Mouse (Mus musculus) C2C12 (cell line): ENCODE data around the gene B3gntl1. TPM values are rescaled to one million over a fixed set of nuclear protein-coding genes. Genes with fewer than 3 reads are reported as not detected.

Experiments
- H3K27me3 ChIP-seq: one replicate; pipeline ENCODE4 v1.6.1; 2011; ENCODE audit not compliant: control insufficient read depth, insufficient read depth, insufficient read length
- H3K36me3 ChIP-seq: one replicate; pipeline ENCODE4 v1.6.1; 2011; ENCODE audit not compliant: control insufficient read depth, insufficient read depth
- H3K4me3 ChIP-seq: one replicate; pipeline ENCODE4 v1.5.1; 2011; ENCODE audit warnings: mild to moderate bottlenecking, control low read depth; ENCODE audit not compliant: poor library complexity, insufficient read depth, severe bottlenecking
- H3K79me2 ChIP-seq: one replicate; pipeline ENCODE4 v1.6.1; 2011; ENCODE audit not compliant: control insufficient read depth, insufficient read depth
- H3K79me3 ChIP-seq: one replicate; pipeline ENCODE4 v1.6.1; 2011; ENCODE audit warnings: low read depth, control low read depth
- H3ac ChIP-seq: one replicate; pipeline ENCODE3; 2011; ENCODE audit warnings: low read depth; ENCODE audit not compliant: control insufficient read depth, insufficient read length
- CEBPB ChIP-seq: IDR thresholded peaks from one replicate; pipeline ENCODE4 v1.6.1; 2011; ENCODE audit warnings: low read depth, mild to moderate bottlenecking, control low read depth, moderate library complexity
- CTCF ChIP-seq: IDR thresholded peaks from one replicate; pipeline ENCODE4 v1.5.1; 2011; ENCODE audit not compliant: control insufficient read depth, insufficient read depth, insufficient read length
- FOSL1 ChIP-seq: IDR thresholded peaks from one replicate; pipeline ENCODE4 v1.8.0; 2011; ENCODE audit warnings: mild to moderate bottlenecking, low read length; ENCODE audit not compliant: poor library complexity, insufficient read depth, severe bottlenecking
- MAX ChIP-seq: IDR thresholded peaks from one replicate; pipeline ENCODE4 v1.6.1; 2011; ENCODE audit warnings: mild to moderate bottlenecking, control low read depth
- MYOD1 ChIP-seq: IDR thresholded peaks from one replicate; pipeline ENCODE4 v1.6.1; 2011; ENCODE audit warnings: low read depth; ENCODE audit not compliant: control insufficient read depth, insufficient read length
- MYOG ChIP-seq: IDR thresholded peaks from one replicate; pipeline ENCODE4 v1.6.1; 2011; ENCODE audit not compliant: control insufficient read depth, insufficient read length; ENCODE audit errors: extremely low read depth
- USF1 ChIP-seq: IDR thresholded peaks from one replicate; pipeline ENCODE4 v1.6.1; 2011; ENCODE audit warnings: low read depth, mild to moderate bottlenecking, control low read depth, moderate library complexity
- polyA plus RNA-seq: library from polyadenylated mRNA; unstranded; fragments of >200 nt; fragmentation: generic; extraction: Trizol; gene quantifications from one replicate; pipeline ENCODE4 v1.2.1, GENCODE M21; 2012; ENCODE audit warnings: missing spikeins

The B3gntl1 gene
- polyA plus RNA-seq, 1 experiment: 2.7 TPM

DNA sequence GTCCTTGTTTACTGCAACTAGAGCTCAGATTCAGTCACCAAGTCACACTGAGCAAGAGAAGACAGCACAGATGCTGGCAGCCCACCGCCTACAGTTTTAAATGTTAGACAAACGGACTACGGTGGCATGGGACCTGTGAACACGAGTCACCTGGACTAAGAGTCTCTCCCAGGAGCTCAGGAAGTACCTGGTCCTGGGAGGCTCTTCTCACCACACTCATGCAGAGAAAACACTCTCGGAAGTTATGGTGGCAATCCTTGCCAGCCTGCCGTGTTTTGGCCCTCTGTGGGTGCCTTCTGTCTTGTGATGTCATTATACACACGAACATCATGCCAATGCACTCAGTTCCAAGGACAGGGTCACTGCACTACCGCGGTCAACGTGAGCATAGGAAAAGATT, 36.3 kb downstream of the B3gntl1 start:
- no peaks in the 10 kb centered on the region for H3K79me3 ChIP-seq
- no peaks in the 10 kb centered on the region for H3K79me2 ChIP-seq
- no peaks in the 10 kb centered on the region for H3K27me3 ChIP-seq
- peaks cover 19% of the 10 kb centered on the region for H3K36me3 ChIP-seq
- no peak overlapping the region for H3ac ChIP-seq
- H3K4me3 ChIP-seq: no peak overlapping the region
- TF ChIP-seq USF1: no peak
- no peak for TF ChIP-seq MYOD1
- no peak for TF ChIP-seq MAX
- no peak for TF ChIP-seq FOSL1
- no peak for TF ChIP-seq CTCF
- no peak for TF ChIP-seq MYOG
- no peak for TF ChIP-seq CEBPB

DNA sequence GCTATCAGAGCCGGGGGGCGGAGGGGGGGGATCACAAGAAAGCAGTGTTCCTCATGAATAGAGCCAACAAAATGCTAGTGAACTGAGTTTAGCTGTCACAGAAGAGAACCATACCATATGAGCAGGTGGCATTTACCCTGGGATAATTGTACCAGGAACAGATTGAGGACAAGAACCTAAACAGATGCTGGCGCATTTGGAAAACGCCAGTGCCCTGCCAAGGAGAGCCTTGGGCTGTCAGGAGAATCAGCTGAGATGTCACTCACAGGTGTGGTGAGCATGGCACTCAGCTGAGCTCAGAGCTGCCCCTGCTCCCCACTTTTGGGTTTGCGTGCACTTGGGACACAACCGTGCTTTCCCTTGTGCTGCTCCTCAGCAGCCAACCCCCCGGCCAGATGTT, 41.5 kb downstream of the B3gntl1 start:
- no peaks in the 10 kb centered on the region for H3K27me3 ChIP-seq
- H3ac ChIP-seq: no peak overlapping the region
- no peaks in the 10 kb centered on the region for H3K79me3 ChIP-seq
- peaks cover 17% of the 10 kb centered on the region for H3K36me3 ChIP-seq
- TF ChIP-seq CEBPB: no peak
- no peak for TF ChIP-seq MAX
- no peak for TF ChIP-seq MYOD1
- TF ChIP-seq MYOG: no peak
- TF ChIP-seq FOSL1: no peak
- TF ChIP-seq CTCF: no peak
- no peak for TF ChIP-seq USF1
- no peaks in the 10 kb centered on the region for H3K79me2 ChIP-seq
- H3K4me3 ChIP-seq: no peak overlapping the region

DNA sequence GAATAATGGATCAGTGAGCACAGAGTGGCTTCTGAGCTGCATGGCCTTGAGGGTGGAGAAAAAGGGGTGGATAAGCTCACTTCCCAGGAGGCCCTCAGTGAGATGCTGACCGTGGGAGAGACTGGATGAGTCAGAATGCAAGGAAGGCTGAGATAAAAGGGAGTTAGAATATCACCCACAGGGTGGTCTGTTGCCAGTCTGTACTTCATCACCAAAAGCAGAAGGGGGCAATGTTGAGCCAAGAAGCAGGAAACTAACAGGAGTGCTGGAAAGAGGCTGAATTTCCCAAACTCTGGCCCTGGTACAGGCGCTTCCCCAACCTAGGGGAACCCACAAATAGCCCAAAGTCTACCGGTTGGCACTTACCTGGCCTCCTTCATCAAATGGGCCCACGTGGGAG, 42.5 kb downstream of the B3gntl1 start:
- no peaks in the 10 kb centered on the region for H3K27me3 ChIP-seq
- no peak overlapping the region for H3K4me3 ChIP-seq
- no peaks in the 10 kb centered on the region for H3K79me3 ChIP-seq
- H3ac ChIP-seq: no peak overlapping the region
- no peaks in the 10 kb centered on the region for H3K79me2 ChIP-seq
- no peak for TF ChIP-seq MYOG
- peaks cover 17% of the 10 kb centered on the region for H3K36me3 ChIP-seq

DNA sequence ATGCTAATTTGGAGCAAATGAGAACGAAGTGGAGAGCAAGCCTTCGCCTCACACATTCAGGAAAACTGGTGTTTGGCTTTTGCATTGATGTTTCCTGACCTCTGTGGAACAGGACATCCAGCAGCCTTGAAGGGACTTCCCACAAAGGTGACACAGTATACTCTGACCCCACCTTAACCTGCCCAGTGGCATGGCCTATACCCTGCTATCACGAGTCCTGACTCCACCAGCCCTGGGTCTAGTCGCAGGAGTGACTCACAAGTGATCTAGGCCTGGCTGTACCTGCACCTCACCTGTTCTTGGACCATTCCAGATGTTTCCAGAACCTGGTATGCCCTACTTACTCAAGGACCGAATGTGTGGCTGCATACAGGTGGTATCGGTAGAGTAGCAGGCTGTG, 43.4 kb downstream of the B3gntl1 start:
- Histone ChIP-seq H3K36me3 (peaks cover 17% of the 10 kb centered on the region), H3K79me2 (no peaks in the 10 kb centered on the region), H3K27me3 (no peaks in the 10 kb centered on the region), H3ac (no peak overlapping the region), H3K79me3 (no peaks in the 10 kb centered on the region), H3K4me3 (no peak overlapping the region)
- no peak for TF ChIP-seq MYOG
- no peak for TF ChIP-seq USF1
- no peak for TF ChIP-seq MAX
- no peak for TF ChIP-seq FOSL1
- TF ChIP-seq MYOD1: no peak
- TF ChIP-seq CEBPB: no peak
- no peak for TF ChIP-seq CTCF

DNA sequence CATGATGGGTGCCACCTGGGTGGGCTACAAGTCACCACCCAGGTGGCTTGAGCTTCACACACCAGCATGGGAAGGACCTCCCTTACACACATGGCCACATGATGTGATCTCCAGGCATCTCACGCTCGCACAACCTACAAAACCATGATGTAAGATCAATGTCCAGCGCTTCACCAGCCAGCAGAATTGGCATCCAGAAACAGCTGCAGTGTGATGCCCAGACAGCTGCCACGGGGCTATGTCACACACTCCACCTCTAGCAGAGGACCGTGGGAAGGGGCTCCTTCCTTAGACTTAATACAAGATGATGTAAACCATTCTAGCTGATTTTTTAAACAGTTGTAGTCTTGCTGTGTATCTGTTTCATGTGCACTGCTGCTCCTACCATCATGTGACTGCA, 45.4 kb downstream of the B3gntl1 start:
- no peak for TF ChIP-seq MAX
- TF ChIP-seq CEBPB: no peak
- TF ChIP-seq MYOD1: no peak
- TF ChIP-seq USF1: no peak
- Histone ChIP-seq H3K27me3 (no peaks in the 10 kb centered on the region), H3K79me2 (no peaks in the 10 kb centered on the region), H3K4me3 (no peak overlapping the region), H3ac (no peak overlapping the region), H3K79me3 (no peaks in the 10 kb centered on the region), H3K36me3 (peaks cover 22% of the 10 kb centered on the region)

DNA sequence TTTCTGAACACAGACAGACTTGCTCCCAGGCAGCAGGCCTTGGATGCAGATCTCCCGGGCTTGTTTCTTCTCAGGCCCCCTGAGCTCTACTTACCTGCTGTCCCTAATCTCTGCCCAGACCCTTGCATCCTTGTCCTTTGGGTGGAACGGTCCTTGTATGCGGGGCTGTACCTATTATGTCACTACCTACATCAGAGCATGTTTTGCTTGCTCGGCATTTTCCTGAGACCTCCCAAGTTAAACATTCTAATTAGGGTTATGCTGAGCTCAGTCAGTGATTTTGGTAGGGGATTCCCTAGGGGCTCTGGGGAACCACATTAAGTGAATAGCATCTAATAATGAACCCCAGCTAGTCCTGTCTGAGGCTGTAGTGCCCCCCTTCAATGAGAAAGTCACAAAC, 47.9 kb downstream of the B3gntl1 start:
- H3K27me3 ChIP-seq: no peaks in the 10 kb centered on the region
- no peaks in the 10 kb centered on the region for H3K79me3 ChIP-seq
- H3K4me3 ChIP-seq: no peak overlapping the region
- peaks cover 35% of the 10 kb centered on the region for H3K36me3 ChIP-seq
- TF ChIP-seq MYOD1 (no peak), CEBPB (no peak), MAX (no peak), CTCF (no peak), MYOG (no peak), FOSL1 (no peak), USF1 (no peak)
- no peaks in the 10 kb centered on the region for H3K79me2 ChIP-seq
- H3ac ChIP-seq: no peak overlapping the region
